Mouse (Mus musculus) hematopoietic multipotent progenitor cell, adult 10-12 weeks (in vitro differentiated cells): Measurements from ENCODE around the gene Gm20388. TPM values are rescaled to one million over a fixed set of nuclear protein-coding genes. Genes with fewer than 3 reads are reported as not detected.

Experiments
- polyA plus RNA-seq: library from polyadenylated mRNA; stranded (reverse); fragments of >175 nt; gene quantifications from 2 replicates; pipeline ENCODE4 v1.2.3, GENCODE M21; 2012; ENCODE audit warnings: low replicate concordance

Gene Gm20388
- polyA plus RNA-seq, 1 experiment = 25.2 TPM

GRCm38 (mm10) chr8:122432443-122433268, 2522.0 kb downstream of the Gm20388 start, which contains the start of gene Cyba:
TSS of gene Cyba (minus strand) at chr8:122432930.

GRCm38 (mm10) chr8:122443262-122444006, 2532.8 kb downstream of the Gm20388 start, which contains the start of gene Mvd:
TSS of gene Mvd (minus strand) at chr8:122443422.

GRCm38 (mm10) chr8:122460524-122461472, 2550.2 kb downstream of the Gm20388 start, which contains the start of gene Snai3:
TSS of gene Snai3 (minus strand) at chr8:122460733.

GRCm38 (mm10) chr8:122475580-122476320, 2565.1 kb downstream of the Gm20388 start, which contains the start of the genes Rnf166 and Ctu2:
TSS of gene Rnf166 (minus strand) at chr8:122476064.
TSS of gene Ctu2 (plus strand) at chr8:122476143.

GRCm38 (mm10) chr8:122551265-122552051, 2640.8 kb downstream of the Gm20388 start, which contains the start of gene Piezo1:
TSS of gene Piezo1 (minus strand) at chr8:122551329.

GRCm38 (mm10) chr8:122567361-122568108, 2656.9 kb downstream of the Gm20388 start, which contains the start of gene Cdt1:
TSS of gene Cdt1 (plus strand) at chr8:122568015.

GRCm38 (mm10) chr8:122576648-122577022, 2666.0 kb downstream of the Gm20388 start, which contains the start of gene Aprt:
TSS of gene Aprt (minus strand) at chr8:122576909.

GRCm38 (mm10) chr8:122611295-122612133, 2700.9 kb downstream of the Gm20388 start, which contains the start of the genes Galns and Trappc2l:
TSS of gene Galns (minus strand) at chr8:122611463.
TSS of gene Trappc2l (plus strand) at chr8:122611640.

GRCm38 (mm10) chr8:122622727-122623126, 2712.1 kb downstream of the Gm20388 start, which contains the start of gene Pabpn1l:
TSS of gene Pabpn1l (minus strand) at chr8:122622739.

GRCm38 (mm10) chr8:122699005-122699492, 2788.4 kb downstream of the Gm20388 start, which contains the start of gene Cbfa2t3:
TSS of gene Cbfa2t3 (minus strand) at chr8:122699109.

GRCm38 (mm10) chr8:122775285-122776155, 2864.9 kb downstream of the Gm20388 start, which contains the start of gene Acsf3:
TSS of gene Acsf3 (plus strand) at chr8:122775486.

GRCm38 (mm10) chr8:122847829-122848561, 2937.4 kb downstream of the Gm20388 start, which contains the start of gene Cdh15:
TSS of gene Cdh15 (plus strand) at chr8:122847966.

GRCm38 (mm10) chr8:123042158-123042973, 3131.7 kb downstream of the Gm20388 start, which contains the start of gene Ankrd11:
TSS of gene Ankrd11 (minus strand) at chr8:123042277.

GRCm38 (mm10) chr8:123062721-123063120, 3152.1 kb downstream of the Gm20388 start, which contains the start of gene Spg7:
TSS of gene Spg7 (plus strand) at chr8:123062942.

